Mouse (Mus musculus) MEL (cell line): ENCODE data around the gene Syn2.

Experiments used
- CHD1 ChIP-seq: IDR thresholded peaks from 2 replicates; pipeline ENCODE4 v1.6.1; 2012; ENCODE audit warnings: low read depth, mild to moderate bottlenecking, inconsistent platforms, low read length, improper control_type of control experiment
- CHD2 ChIP-seq: IDR thresholded peaks from 2 replicates; pipeline ENCODE4 v1.6.1; 2011; ENCODE audit warnings: low read length, improper control_type of control experiment
- CTCF ChIP-seq, 3 experiments: IDR thresholded peaks in 2 of 3; conservative IDR thresholded peaks in 1 of 3; 2 replicates each; pipeline ENCODE4 v1.5.1; 2011 to 2012; ENCODE audit warnings: low read length in 3 of 3, low read depth in 2 of 3, mild to moderate bottlenecking in 2 of 3, improper control_type of control experiment in 1 of 3, inconsistent platforms in 1 of 3, mixed read lengths in 1 of 3, moderate library complexity in 1 of 3; ENCODE audit not compliant: control insufficient read depth in 1 of 3, insufficient read depth in 1 of 3, poor library complexity in 1 of 3, severe bottlenecking in 1 of 3
- HCFC1 ChIP-seq: IDR thresholded peaks from 2 replicates; pipeline ENCODE4 v1.6.1; 2012; ENCODE audit warnings: low read depth, mild to moderate bottlenecking, inconsistent platforms, low read length, improper control_type of control experiment, moderate library complexity
- KAT2A ChIP-seq: conservative IDR thresholded peaks from 2 replicates; pipeline ENCODE4 v1.6.1; 2012; ENCODE audit warnings: low read depth, low read length, improper control_type of control experiment, inconsistent platforms
- POLR2A ChIP-seq, 2 experiments: IDR thresholded peaks; 2 replicates each; pipeline ENCODE4 v1.6.1; 2011 to 2012; ENCODE audit warnings: low read length in 2 of 2, mild to moderate bottlenecking in 2 of 2, control low read depth in 1 of 2, improper control_type of control experiment in 1 of 2, low read depth in 1 of 2, moderate library complexity in 1 of 2; ENCODE audit not compliant: control insufficient read depth in 1 of 2, insufficient read depth in 1 of 2, poor library complexity in 1 of 2
- POLR2AphosphoS5 ChIP-seq: IDR thresholded peaks from 2 replicates; pipeline ENCODE4 v1.6.1; 2012; ENCODE audit warnings: low read depth, borderline replicate concordance, mild to moderate bottlenecking, inconsistent platforms, low read length, moderate library complexity, mixed read lengths
- RAD21 ChIP-seq: IDR thresholded peaks from 2 replicates; pipeline ENCODE4 v1.6.1; 2011; ENCODE audit warnings: mild to moderate bottlenecking, low read depth, low read length, improper control_type of control experiment
- USF1 ChIP-seq: IDR thresholded peaks from 2 replicates; pipeline ENCODE4 v1.6.1; 2014; ENCODE audit warnings: low read depth, mild to moderate bottlenecking, inconsistent platforms, low read length, improper control_type of control experiment, moderate library complexity

GRCm38 (mm10) chr6:115232562-115232961 lies 97.9 kb downstream of the Syn2 start:
- TF ChIP-seq POLR2A (IDR thresholded peaks at IDR 0.05; ENCODE audit: control insufficient read depth in 1 of 2, insufficient read depth in 1 of 2, low read depth in 1 of 2, low read length in 2 of 2, poor library complexity in 1 of 2) (no peak), KAT2A (no peak), CTCF (IDR thresholded peaks at IDR 0.05 in 2 of 3, conservative IDR thresholded peaks at IDR 0.05 in 1 of 3; ENCODE audit: control insufficient read depth in 1 of 3, insufficient read depth in 1 of 3, low read depth in 2 of 3, low read length in 3 of 3, poor library complexity in 1 of 3, severe bottlenecking in 1 of 3) (no peak), RAD21 (no peak), CHD2 (no peak), CHD1 (no peak), HCFC1 (no peak), POLR2AphosphoS5 (no peak), USF1 (no peak)
